Mouse (Mus musculus): ENCODE data around the gene Dhx29. TPM values are rescaled to one million over a fixed set of nuclear protein-coding genes. Genes with fewer than 3 reads are reported as not detected.
"Not testable (repeated sequence)": the region's sequence is repeated elsewhere in the genome, so short reads cannot be mapped to it uniquely, and the experiment has no call there.

Gene Dhx29
- polyA plus RNA-seq, 1 experiment, result 25.5 TPM

DNA sequence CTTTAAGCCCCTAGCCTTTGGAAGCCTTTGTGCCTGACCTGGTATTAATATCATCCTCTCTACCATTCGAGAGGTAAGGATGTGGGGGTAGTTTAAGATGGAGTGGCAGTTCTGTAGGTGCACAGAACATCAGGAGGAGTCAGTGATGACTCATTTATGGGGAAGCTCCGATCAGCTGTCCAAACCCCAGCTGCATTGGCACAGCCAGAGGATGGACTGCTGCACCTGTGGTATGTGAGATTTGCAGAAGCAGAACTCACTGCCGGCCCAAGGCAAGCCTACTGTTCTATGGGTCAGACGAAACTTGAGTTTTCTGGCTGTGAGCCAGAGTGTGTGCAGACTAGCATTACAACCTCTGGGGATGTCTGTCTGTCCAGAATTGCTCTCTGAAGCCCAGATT, 69.2 kb downstream of the Dhx29 start:
- Histone ChIP-seq H3K4me1 (ENCODE audit: control insufficient read depth, insufficient read depth, low read length) (0 out of 2 replicates have a peak, but pooled peaks cover 2% of the 10 kb centered on the region), H3K27ac (ENCODE audit: insufficient read depth, low read length) (no peak overlapping the region), H3K4me3 (ENCODE audit: insufficient read depth, low read length) (no peak overlapping the region)
- TF ChIP-seq CTCF (IDR thresholded peaks at IDR 0.05; ENCODE audit: borderline replicate concordance, insufficient read depth, low read length) (no peak), POLR2A (IDR thresholded peaks at IDR 0.05; ENCODE audit: low read depth, low read length) (no peak)

DNA sequence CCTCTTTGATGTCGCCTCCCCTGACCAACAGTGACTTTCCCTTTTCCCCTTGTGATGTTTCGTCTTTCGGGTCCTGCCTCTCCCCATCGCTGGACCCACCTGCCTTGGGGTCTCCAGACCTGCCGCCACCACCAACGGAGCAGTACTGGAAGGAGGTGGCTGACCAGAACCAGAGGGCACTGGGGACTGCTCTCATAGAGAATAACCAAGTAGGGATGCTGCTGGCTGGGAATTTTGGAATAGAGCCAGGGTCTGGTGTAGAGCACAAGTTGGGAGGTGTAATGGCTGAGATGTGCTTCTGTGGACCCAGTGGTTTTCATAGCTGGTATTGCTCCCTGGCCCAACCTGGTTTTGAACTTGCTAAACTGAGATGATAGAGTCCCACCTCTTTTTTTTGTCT, 70.1 kb downstream of the Dhx29 start:
- Histone ChIP-seq H3K4me3 (ENCODE audit: insufficient read depth, low read length) (no peak overlapping the region), H3K27ac (ENCODE audit: insufficient read depth, low read length) (no peak overlapping the region), H3K4me1 (ENCODE audit: control insufficient read depth, insufficient read depth, low read length) (0 out of 2 replicates have a peak, but pooled peaks cover 2% of the 10 kb centered on the region)
- TF ChIP-seq POLR2A (IDR thresholded peaks at IDR 0.05; ENCODE audit: low read depth, low read length) (no peak), CTCF (IDR thresholded peaks at IDR 0.05; ENCODE audit: borderline replicate concordance, insufficient read depth, low read length) (no peak)

DNA sequence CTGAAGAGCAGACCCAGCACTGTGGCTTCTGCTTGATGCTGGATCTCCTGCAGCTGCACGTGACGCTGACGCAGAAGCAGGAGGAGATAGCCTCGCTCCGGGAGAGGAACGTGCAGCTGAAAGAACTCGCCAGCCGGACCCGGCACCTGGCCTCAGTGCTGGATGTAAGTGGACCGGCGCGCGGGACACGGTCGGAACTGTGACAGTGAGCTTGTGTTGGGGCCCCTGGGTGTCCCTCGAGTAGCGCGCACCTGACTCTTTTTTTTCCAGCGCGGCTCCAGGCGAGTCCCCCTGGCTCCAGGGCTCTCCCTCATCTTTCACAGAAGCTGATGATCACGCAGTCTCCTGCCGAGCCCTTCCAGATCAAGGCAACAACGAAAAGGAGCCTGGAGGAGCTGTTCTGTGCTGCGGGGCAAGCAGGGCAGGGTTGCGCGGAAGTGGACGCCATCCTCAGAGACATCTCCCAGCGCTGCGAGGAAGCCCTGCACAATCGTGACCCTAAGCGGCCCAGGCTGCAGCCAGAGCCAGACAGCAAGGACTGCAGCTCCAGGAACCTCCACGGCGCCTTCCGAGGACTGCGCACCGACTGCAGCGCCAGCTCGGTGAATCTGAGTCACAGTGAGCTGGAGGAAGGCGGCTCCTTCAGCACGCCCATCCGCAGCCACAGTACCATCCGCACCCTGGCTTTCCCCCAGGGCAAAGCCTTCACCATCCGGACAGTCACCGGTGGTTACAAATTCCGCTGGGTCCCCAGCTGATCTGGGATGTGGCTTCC, 71.4 kb downstream of the Dhx29 start:
- no peak for TF ChIP-seq CTCF (IDR thresholded peaks at IDR 0.05; ENCODE audit: borderline replicate concordance, insufficient read depth, low read length)
- TF ChIP-seq POLR2A (IDR thresholded peaks at IDR 0.05; ENCODE audit: low read depth, low read length), result no peak
- Histone ChIP-seq H3K4me3 (ENCODE audit: insufficient read depth, low read length) (peak overlapping the region; percentile 36), H3K4me1 (ENCODE audit: control insufficient read depth, insufficient read depth, low read length) (0 out of 2 replicates have a peak, but pooled peaks cover 2% of the 10 kb centered on the region), H3K27ac (ENCODE audit: insufficient read depth, low read length) (no peak overlapping the region)

DNA sequence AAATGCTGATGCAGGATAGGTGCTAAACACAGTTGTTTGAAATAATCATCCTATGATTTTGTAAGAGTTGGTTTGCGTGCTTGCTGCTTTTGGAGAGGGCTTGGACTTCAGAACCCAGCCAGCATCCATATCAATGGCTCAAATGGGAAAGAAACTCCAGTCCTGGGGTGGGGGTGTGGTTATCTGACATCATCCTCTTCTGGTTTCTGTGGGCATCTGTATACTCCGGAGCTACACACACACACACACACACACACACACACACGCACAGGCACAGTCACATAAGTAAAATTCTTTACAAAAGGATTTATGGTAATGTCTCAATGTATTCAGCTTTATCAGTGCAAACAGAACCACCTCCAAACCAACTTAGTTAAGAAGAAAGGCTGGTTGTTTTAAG, 72.8 kb downstream of the Dhx29 start:
- TF ChIP-seq CTCF (IDR thresholded peaks at IDR 0.05; ENCODE audit: borderline replicate concordance, insufficient read depth, low read length) (no peak), POLR2A (IDR thresholded peaks at IDR 0.05; ENCODE audit: low read depth, low read length) (no peak)
- Histone ChIP-seq H3K4me3 (ENCODE audit: insufficient read depth, low read length) (no peak overlapping the region), H3K27ac (ENCODE audit: insufficient read depth, low read length) (no peak overlapping the region), H3K4me1 (ENCODE audit: control insufficient read depth, insufficient read depth, low read length) (0 out of 2 replicates have a peak, but pooled peaks cover 2% of the 10 kb centered on the region)

DNA sequence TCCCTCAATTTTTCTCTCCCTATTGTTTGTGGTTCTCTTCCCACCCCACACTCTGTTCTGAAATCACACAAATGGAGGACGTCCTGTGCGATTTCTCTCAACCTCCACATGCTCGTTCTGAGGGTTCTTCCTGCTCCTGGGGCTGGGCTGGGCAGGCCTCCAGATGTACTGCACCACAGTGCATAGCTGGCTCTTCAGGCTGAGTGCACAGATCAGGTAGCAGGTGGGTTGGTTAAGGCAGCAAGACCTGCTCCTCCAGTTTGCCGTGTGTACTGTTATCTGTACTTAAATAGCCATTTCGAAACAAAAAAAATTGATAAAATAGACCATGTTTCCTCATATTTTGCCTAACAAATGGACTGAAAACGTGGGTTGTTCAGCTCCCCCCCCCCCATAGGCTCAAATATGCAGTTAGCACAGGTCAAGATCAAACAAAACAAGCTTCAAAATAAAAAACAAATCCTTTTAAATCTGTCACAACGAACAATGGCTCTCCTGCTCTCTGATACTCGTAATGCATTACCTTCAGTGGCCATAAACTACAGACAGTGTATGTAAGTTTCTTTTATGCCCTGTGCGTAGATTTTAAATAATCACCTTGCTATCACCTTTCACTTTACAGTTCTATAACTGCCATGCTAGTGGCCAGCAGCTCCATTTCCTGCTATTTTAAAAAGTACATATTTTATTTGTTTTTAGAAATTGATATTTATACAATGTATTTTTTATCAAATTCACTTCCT, 73.5 kb downstream of the Dhx29 start:
- no peak overlapping the region for H3K4me3 ChIP-seq (ENCODE audit: insufficient read depth, low read length)
- no peak overlapping the region for H3K27ac ChIP-seq (ENCODE audit: insufficient read depth, low read length)
- TF ChIP-seq POLR2A (IDR thresholded peaks at IDR 0.05; ENCODE audit: low read depth, low read length), result no peak
- TF ChIP-seq CTCF (IDR thresholded peaks at IDR 0.05; ENCODE audit: borderline replicate concordance, insufficient read depth, low read length), result no peak
- H3K4me1 ChIP-seq (ENCODE audit: control insufficient read depth, insufficient read depth, low read length), result 0 out of 2 replicates have a peak, but pooled peaks cover 2% of the 10 kb centered on the region

DNA sequence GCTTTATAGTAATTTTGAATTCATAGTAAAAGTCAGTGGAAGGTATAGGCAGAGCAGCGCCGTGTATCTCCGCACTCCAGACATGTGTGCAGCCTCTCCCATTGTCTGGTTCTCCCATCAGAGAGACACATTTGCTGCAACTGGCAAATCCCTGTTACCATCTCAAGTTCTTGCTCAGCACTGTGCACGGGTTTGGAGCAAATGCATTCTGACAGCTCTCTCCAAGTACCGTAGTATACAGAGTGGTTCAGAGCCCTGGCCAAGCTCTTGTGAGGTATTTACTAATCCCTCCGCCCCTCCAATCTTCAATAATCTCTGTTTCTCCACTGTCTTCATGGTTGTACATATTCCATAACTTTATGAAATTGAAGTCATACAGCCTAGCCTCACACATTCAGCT, 85.4 kb downstream of the Dhx29 start:
- H3K27ac ChIP-seq (ENCODE audit: insufficient read depth, low read length), result no peak overlapping the region
- TF ChIP-seq POLR2A (IDR thresholded peaks at IDR 0.05; ENCODE audit: low read depth, low read length), result no peak
- no peaks in the 10 kb centered on the region for H3K4me1 ChIP-seq (ENCODE audit: control insufficient read depth, insufficient read depth, low read length)

DNA sequence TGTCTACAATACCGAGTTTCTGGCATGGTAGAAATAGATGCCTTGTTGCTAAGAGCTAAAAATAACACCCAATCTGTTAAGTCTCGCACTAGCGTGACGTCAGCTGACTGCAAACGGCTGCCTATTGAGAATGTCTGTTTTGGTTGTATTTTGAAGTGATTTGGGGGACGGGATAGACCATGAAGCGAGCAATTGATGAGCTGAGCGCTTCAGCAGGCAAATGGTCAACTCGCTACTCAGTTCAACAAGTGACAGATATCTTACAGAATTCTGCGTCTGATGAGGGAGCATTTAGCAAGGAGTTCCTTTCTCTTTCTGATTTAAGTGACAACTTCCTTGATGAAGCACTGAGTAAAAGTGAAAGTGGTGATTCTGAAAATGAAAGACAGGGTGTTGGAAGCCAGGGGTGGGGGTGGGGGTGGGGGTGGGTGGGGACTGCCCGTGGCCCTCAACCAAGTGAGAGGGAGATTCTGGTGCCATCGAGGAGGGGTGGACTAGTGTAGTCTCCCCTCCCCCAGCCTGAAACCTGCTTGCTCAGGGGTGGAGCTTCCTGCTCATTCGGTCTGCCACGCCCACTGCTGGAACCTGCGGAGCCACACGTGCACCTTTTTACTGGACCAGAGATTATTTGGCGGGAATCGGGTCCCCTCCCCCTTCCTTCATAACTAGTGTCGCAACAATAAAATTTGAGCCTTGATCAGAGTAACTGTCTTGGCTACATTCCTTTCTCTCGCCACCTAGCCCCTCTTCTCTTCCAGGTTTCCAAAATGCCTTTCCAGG, 86.1 kb downstream of the Dhx29 start:
- not testable (repeated sequence) for H3K27ac ChIP-seq (ENCODE audit: insufficient read depth, low read length); H3K4me1 ChIP-seq (ENCODE audit: control insufficient read depth, insufficient read depth, low read length)
- peak overlapping the region; percentile 39 for H3K4me3 ChIP-seq (ENCODE audit: insufficient read depth, low read length)

More for the DNA sequence above, 85.4 kb downstream of the Dhx29 start:
- no peak overlapping the region for H3K4me3 ChIP-seq (ENCODE audit: insufficient read depth, low read length)

Other genes with a start within 250 kb of the Dhx29 start
- 175 and 205 TPM in 2 replicates for gene Plpp1, start 126.7 kb upstream of the Dhx29 start, polyA plus RNA-seq (2011; ENCODE audit: insufficient read length, low read depth, missing spikeins)
- 54.5 and 58.5 TPM in 2 replicates for gene Mtrex, start 56 bp upstream of the Dhx29 start, polyA plus RNA-seq (2011; ENCODE audit: insufficient read length, low read depth, missing spikeins)
- 1.2 and 2.6 TPM in 2 replicates for gene Ccno, start 60.3 kb downstream of the Dhx29 start, polyA plus RNA-seq (2011; ENCODE audit: insufficient read length, low read depth, missing spikeins)
- gene Mcidas, start 66.4 kb downstream of the Dhx29 start, polyA plus RNA-seq (2011; ENCODE audit: insufficient read length, low read depth, missing spikeins), result not detected in 2 replicates
- gene Cdc20b, start 107.7 kb downstream of the Dhx29 start, polyA plus RNA-seq (2011; ENCODE audit: insufficient read length, low read depth, missing spikeins), result not detected in 2 replicates
- gene Gpx8, start 119.0 kb downstream of the Dhx29 start, polyA plus RNA-seq (2011; ENCODE audit: insufficient read length, low read depth, missing spikeins), result 313 and 341 TPM in 2 replicates
- gene Gzma, start 173.5 kb downstream of the Dhx29 start, polyA plus RNA-seq (2011; ENCODE audit: insufficient read length, low read depth, missing spikeins), result not detected in 2 replicates